Mouse (Mus musculus): ENCODE measurements around the gene Tcf20. TPM values are rescaled to one million over a fixed set of nuclear protein-coding genes. Genes with fewer than 3 reads are reported as not detected.

Gene Tcf20
- total RNA-seq, 2 experiments from 2014 or later = 231 to 245 TPM

DNA sequence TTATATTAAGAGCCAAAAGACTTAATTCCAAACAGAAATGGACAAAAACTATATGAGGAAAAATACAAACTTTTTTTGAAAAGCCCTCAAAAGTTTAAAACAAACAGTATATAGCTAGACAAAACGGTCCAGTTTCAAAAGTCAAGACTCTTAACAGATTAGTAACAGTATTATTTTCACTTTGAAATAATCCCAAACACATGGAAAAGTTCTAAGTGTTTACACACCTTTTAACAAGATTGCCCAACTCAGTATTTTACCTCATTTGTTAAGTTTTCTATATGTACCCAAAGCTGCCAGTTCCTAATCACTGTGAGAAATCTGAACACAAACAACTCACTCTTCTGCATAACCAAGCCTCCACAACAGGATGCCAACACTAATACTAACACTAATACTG, 124.0 kb downstream of the Tcf20 start:
- intact Hi-C loops (cut with DNase I) = no loop called here
- no peak for DNase-seq (ENCODE audit: extremely low spot score in 1 of 2, low spot score in 2 of 2)
- Histone ChIP-seq H3K4me3 (no peak overlapping the region), H3K27ac (no peak overlapping the region)
- no peak for TF ChIP-seq CTCF (IDR thresholded peaks at IDR 0.05)

DNA sequence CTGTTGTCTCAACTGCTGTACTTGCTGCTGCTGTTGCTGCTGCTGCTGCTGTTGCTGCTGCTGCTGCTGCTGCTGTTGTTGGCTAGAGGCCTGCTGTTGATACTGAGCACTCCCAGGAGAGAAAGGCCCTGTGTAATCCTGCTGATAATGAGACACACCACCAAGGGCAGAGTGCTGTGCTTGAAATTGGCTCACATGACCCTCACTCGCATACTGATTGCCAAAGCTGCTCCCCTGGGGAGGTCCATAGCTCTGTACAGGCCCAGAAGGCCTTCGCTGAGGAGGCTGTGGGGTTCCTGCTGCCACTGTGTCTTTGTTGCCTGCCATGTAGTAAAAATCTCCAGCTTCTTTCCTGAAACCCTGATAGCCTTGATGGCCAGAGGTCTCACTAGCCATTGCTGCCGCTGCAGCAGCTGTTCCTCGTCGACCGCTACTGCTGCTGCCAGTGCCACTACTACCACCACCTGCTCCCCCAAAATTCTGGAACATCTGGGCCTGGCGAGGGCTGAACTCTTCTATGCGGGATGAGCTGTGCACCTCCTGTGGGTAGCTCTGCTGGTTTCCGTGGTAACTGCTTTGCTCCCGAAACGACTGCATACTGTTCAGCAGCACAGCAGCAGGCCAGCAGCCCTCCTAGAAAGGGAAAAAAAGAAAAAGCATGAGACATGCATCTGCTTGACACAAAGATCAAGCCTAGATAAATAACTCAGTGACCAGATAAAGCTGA, 130.9 kb downstream of the Tcf20 start:
- DNase-seq (ENCODE audit: extremely low spot score in 1 of 2, low spot score in 2 of 2) = no peak
- intact Hi-C loops (cut with DNase I) = no loop called here
- no peak for TF ChIP-seq CTCF (IDR thresholded peaks at IDR 0.05)
- Histone ChIP-seq H3K27ac (peak overlapping the region; percentile 63), H3K4me3 (no peak overlapping the region)

DNA sequence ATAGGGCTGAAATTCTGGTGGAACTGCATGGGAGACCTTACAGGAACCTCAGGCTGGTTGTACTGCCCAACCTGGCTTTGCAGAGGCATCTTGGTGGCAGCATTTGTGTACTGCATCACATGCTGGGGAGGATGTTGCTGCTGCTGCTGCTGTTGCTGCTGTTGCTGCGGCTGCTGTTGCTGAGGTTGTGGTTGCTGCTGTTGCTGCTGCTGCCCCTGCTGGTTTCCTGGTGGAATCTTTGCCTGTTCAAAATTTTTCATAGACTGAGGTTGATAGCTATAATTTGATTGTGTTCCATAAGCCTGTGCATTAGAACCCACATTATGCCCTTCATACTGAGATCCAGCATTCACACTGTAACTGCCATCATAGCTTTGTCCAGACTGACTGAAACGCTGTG, 131.6 kb downstream of the Tcf20 start:
- intact Hi-C loops (cut with DNase I) = no loop called here

DNA sequence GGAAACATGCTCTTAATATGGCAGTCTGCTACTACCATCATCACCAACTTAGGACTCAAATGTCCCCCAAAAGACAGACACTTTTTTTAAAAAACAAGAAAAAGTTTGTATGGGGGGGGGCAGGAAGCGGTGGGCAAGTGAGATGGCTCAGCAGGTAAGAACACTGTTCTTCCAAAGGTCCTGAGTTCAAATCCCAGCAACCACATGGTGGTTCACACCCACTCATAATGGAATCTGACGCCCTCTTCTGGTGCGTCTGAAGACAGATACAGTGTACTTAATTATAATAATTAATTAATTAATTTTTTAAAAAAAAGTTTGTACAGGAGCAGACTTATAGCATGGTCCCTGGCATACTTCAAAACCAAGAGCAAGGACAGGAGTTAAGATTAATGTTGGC, 148.5 kb downstream of the Tcf20 start:
- intact Hi-C loops (cut with DNase I) = no loop called here
- DNase-seq (ENCODE audit: extremely low spot score in 1 of 2, low spot score in 2 of 2) = no peak

More for the DNA sequence above, 131.6 kb downstream of the Tcf20 start:
- no peak overlapping the region for H3K4me3 ChIP-seq
- H3K27ac ChIP-seq = no peak overlapping the region
- no peak; the same call in 1 of the 2 replicates for TF ChIP-seq CTCF (IDR thresholded peaks at IDR 0.05)
- no peak for DNase-seq (ENCODE audit: extremely low spot score in 1 of 2, low spot score in 2 of 2)

DNA sequence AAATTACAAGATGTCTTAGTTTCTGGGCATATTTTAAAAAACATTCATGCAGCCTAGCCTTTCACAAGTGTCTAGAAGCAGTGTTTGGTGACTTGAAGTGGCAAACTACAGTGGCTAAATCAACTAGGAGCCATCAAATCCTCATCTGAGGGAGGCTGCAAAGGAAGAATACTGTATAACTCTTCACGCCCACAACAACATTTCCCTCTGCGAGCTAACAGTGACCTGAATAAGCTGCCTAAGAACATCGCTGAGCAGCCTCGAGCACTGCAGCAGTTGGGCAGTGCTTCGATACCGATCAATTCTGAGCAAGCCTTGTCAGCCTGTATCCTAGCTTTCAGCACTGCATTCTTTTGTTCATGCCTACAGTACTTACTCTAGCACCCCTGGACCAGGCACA, 157.8 kb downstream of the Tcf20 start:
- intact Hi-C loops (cut with DNase I) = loop anchor here (5.0 kb wide), 1 partner anchor 67 kb away; no protein-coding TSS in a partner anchor
- no peak overlapping the region for H3K4me3 ChIP-seq
- no peak for TF ChIP-seq CTCF (IDR thresholded peaks at IDR 0.05)
- H3K27ac ChIP-seq = no peak overlapping the region
- no peak for DNase-seq (ENCODE audit: extremely low spot score in 1 of 2, low spot score in 2 of 2)

More for the DNA sequence above, 148.5 kb downstream of the Tcf20 start:
- no peak for TF ChIP-seq CTCF (IDR thresholded peaks at IDR 0.05)
- no peak overlapping the region for H3K4me3 ChIP-seq
- H3K27ac ChIP-seq = no peak overlapping the region

DNA sequence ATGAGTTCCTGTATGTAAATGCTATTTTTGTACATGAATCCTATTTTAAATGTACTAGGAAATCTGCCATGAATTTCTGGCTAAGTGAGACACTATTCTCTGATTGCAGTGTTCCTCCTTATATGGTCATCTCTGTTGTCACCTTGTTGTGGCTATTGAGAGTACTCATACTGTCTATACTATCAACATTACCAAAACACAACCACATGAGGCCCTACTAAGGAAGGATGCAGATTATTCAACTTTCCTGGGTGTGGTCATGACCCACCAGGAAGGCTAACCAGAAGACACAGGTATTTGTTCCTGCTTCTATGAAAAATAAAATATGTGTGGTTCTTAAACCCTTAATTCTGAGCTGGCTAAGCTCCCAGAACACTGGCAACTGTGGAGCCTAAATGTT, 161.8 kb downstream of the Tcf20 start:
- no peak overlapping the region for H3K4me3 ChIP-seq
- no peak for TF ChIP-seq CTCF (IDR thresholded peaks at IDR 0.05)
- no peak overlapping the region for H3K27ac ChIP-seq
- DNase-seq (ENCODE audit: extremely low spot score in 1 of 2, low spot score in 2 of 2) = no peak
- intact Hi-C loops (cut with DNase I) = no loop called here

DNA sequence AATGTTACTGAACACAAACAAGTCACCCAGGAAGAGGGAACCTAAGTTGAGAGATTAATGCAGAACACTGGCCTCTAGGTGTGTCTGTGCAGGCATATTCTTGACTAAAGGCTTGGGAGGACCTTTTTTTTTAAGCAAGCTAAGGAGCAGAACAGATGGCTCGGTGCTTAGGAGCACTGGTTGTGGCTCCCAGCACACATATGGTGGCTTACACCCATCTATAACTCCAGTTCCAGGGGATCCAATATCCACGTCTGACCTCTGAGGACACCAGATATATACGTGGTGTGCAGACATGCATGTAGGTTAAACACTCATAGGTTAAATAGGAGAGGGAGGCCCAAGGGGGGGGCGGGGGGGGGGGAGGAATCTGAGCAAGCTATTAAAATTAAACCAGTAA, 165.3 kb downstream of the Tcf20 start:
- Histone ChIP-seq H3K4me3 (no peak overlapping the region), H3K27ac (no peak overlapping the region)

DNA sequence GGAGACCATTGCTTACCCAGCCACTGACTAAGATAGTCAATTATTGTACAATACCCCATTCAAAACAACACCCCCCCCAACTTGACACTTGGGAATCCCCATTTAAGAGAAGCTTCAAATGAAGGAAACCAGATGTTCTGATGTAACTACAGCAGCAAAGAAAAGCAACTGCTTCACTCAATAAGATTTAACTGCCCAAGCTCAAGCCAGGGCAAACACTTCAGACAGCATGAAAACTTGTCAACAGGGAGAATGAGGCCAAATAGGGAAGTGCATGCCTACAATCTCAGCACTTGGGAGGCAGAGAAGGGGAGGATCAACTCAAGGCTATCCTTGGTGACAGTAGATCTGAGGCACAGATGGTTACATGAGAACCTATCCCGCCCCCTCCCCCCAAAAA, 166.0 kb downstream of the Tcf20 start:
- H3K27ac ChIP-seq = no peak overlapping the region
- DNase-seq (ENCODE audit: extremely low spot score in 1 of 2, low spot score in 2 of 2) = no peak
- intact Hi-C loops (cut with DNase I) = no loop called here
- no peak for TF ChIP-seq CTCF (IDR thresholded peaks at IDR 0.05)
- H3K4me3 ChIP-seq = no peak overlapping the region

More for the DNA sequence above, 165.3 kb downstream of the Tcf20 start:
- DNase-seq (ENCODE audit: extremely low spot score in 1 of 2, low spot score in 2 of 2) = no peak
- no peak; the same call in 1 of the 2 replicates for TF ChIP-seq CTCF (IDR thresholded peaks at IDR 0.05)
- intact Hi-C loops (cut with DNase I) = no loop called here

DNA sequence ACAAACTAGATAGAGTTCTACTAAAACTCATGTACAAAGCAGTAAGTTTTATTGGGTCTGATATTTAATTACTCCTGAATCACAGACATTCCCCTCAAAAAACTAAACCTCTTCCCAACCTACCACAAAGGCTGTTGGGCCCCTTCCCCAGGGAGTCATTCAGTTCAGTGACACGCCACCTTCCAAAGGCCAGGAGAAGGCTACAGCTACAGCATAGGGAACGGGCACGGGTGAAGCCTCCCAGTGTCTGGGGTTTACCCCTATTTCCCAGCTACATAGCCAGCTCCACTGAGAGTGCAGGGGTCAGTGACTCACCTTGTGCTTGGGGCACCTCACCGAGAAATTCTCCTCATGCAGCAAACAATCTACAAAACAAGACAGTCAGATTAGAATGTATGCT, 172.4 kb downstream of the Tcf20 start:
- Histone ChIP-seq H3K4me3 (no peak overlapping the region), H3K27ac (no peak overlapping the region)
- TF ChIP-seq CTCF (IDR thresholded peaks at IDR 0.05) = no peak
- intact Hi-C loops (cut with DNase I) = loop anchor here (5.0 kb wide), 1 partner anchor 82 kb away; no protein-coding TSS in a partner anchor
- no peak for DNase-seq (ENCODE audit: extremely low spot score in 1 of 2, low spot score in 2 of 2)

DNA sequence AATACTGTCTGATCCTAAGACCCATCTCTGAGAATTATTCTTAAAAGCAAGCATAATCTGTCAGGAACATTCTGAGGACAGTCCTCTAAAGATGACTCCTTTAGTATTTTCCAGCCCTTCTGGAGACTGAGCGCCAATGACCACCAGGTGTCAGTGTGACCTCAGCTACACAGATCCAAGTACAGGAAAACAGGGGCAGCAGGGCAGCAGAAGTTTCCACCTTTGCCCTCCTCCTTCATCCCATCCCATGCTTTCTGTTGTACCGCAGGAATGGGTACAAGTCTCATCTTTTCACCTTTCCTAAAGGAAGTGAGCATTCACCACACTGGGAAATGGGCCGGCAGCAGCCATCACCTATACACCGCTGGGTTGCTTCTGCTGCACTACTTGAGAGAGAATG, 172.9 kb downstream of the Tcf20 start:
- intact Hi-C loops (cut with DNase I) = loop anchor here (5.0 kb wide), 1 partner anchor 82 kb away; no protein-coding TSS in a partner anchor
- no peak overlapping the region for H3K27ac ChIP-seq

DNA sequence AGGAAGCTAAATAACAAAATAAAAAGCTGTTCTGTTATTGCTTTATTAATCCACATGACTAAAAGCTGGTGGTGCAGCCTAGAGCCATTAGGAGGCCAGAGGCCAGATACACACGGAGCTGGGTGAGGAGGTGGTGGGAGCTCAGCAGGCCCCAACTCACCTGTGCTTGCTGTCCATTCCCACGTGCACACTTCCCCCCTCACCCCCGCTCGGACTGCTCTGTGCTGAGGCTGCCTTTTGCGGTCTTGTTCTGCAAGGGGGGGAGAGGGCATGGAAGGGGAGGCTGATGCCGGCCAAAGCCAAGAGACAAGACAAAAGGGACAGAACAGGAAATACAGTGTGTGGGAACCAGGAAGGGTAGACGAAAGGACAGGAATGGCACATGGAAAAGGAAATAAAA, 173.4 kb downstream of the Tcf20 start:
- no peak for TF ChIP-seq CTCF (IDR thresholded peaks at IDR 0.05)
- intact Hi-C loops (cut with DNase I) = no loop called here
- no peak for DNase-seq (ENCODE audit: extremely low spot score in 1 of 2, low spot score in 2 of 2)
- no peak overlapping the region for H3K27ac ChIP-seq
- H3K4me3 ChIP-seq = no peak overlapping the region

More for the DNA sequence above, 172.9 kb downstream of the Tcf20 start:
- no peak overlapping the region for H3K4me3 ChIP-seq
- peak in 1 of 2 experiments; percentile 46 for DNase-seq (ENCODE audit: extremely low spot score in 1 of 2, low spot score in 2 of 2)
- TF ChIP-seq CTCF (IDR thresholded peaks at IDR 0.05) = peak; percentile 87

DNA sequence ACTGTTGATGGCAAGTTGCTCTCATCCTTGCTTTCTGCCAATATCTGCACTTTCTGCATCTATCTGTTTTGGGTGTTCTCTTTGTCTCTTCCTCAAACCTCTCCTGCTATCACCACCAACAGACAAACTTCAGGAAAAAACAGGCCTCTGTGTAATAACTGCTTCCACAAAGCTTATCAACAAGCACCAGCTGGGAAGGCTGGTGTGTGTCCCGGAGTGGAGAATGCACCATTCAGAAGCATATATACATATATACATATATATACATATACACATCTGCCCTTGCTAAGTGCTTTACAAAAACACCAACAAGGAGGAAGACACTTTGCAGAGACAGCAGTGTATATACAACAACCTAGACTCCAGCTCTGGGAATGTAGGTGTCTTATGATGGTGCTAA, 177.1 kb downstream of the Tcf20 start:
- intact Hi-C loops (cut with DNase I) = no loop called here
- DNase-seq (ENCODE audit: extremely low spot score in 1 of 2, low spot score in 2 of 2) = no peak
- TF ChIP-seq CTCF (IDR thresholded peaks at IDR 0.05) = no peak
- Histone ChIP-seq H3K27ac (no peak overlapping the region), H3K4me3 (no peak overlapping the region)

DNA sequence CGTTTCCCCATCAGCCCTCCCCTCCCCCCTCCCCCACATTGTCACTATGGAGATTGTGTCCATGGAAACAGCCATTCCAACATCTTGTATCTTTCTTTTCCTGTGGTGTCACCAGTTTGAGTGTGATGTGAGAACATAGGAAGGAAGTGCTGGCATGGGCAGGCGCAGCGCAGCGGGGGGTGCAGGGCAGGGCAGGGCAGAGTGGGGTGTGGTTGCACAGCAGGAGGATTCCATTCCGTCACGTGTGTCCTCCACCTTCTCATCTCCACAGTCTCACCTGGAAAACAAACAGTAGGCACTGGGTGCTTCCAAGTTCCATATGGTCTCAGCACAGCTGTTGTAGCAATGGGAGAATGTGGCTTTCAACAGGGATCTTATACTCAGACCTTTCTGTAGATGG, 178.2 kb downstream of the Tcf20 start:
- DNase-seq (ENCODE audit: extremely low spot score in 1 of 2, low spot score in 2 of 2) = no peak
- TF ChIP-seq CTCF (IDR thresholded peaks at IDR 0.05) = no peak
- no peak overlapping the region for H3K27ac ChIP-seq
- intact Hi-C loops (cut with DNase I) = loop anchor here (10.0 kb wide), 2 partner anchors 515 to 705 kb away; partner anchors contain the start of genes Ttll1 and Wbp2nl
- no peak overlapping the region for H3K4me3 ChIP-seq

Data from left cerebral cortex, adult 2 months (tissue).